Mouse (Mus musculus) myocyte (in vitro differentiated cells): ENCODE measurements around the gene Ap2a1. TPM values are rescaled to one million over a fixed set of nuclear protein-coding genes. Genes with fewer than 3 reads are reported as not detected.

Experiments
- H3K27me3 ChIP-seq: one replicate; pipeline ENCODE4 v1.6.1; 2011; ENCODE audit not compliant: control insufficient read depth, insufficient read depth, insufficient read length
- H3K36me3 ChIP-seq: one replicate; pipeline ENCODE4 v1.6.1; 2011; ENCODE audit not compliant: control insufficient read depth, insufficient read depth
- H3K4me2 ChIP-seq: one replicate; pipeline ENCODE4 v1.6.1; 2011; ENCODE audit warnings: low read depth, control low read depth
- H3K4me3 ChIP-seq: one replicate; pipeline ENCODE4 v1.5.1; 2011; ENCODE audit warnings: mild to moderate bottlenecking, control low read depth, moderate library complexity
- H3K79me2 ChIP-seq: one replicate; pipeline ENCODE4 v1.6.1; 2011; ENCODE audit not compliant: control insufficient read depth, insufficient read depth
- H3ac ChIP-seq: one replicate; pipeline ENCODE4 v1.6.1; 2011; ENCODE audit not compliant: control insufficient read depth, insufficient read length
- CEBPB ChIP-seq: IDR thresholded peaks from 2 replicates; pipeline ENCODE4 v1.6.1; 2011; ENCODE audit warnings: mild to moderate bottlenecking, moderate library complexity; ENCODE audit not compliant: poor library complexity, insufficient read depth, severe bottlenecking
- E2F4 ChIP-seq: IDR thresholded peaks from one replicate; pipeline ENCODE4 v1.6.1; 2011; ENCODE audit warnings: mild to moderate bottlenecking, control low read depth, moderate library complexity; ENCODE audit not compliant: insufficient read depth
- MAX ChIP-seq: IDR thresholded peaks from one replicate; pipeline ENCODE4 v1.6.1; 2011; ENCODE audit warnings: low read depth, mild to moderate bottlenecking, control low read depth
- MYOD1 ChIP-seq, 3 experiments: IDR thresholded peaks; one replicate each; pipeline ENCODE4 v1.6.1; 2011; ENCODE audit warnings: control low read depth in 2 of 3, low read depth in 2 of 3, mild to moderate bottlenecking in 2 of 3, moderate library complexity in 1 of 3; ENCODE audit not compliant: insufficient read length in 2 of 3, control insufficient read depth in 1 of 3
- MYOG ChIP-seq, 3 experiments: IDR thresholded peaks; one replicate each; pipeline ENCODE4 v1.6.1; 2011; ENCODE audit warnings: control low read depth in 2 of 3, low read depth in 2 of 3, mild to moderate bottlenecking in 2 of 3; ENCODE audit not compliant: insufficient read length in 2 of 3, control insufficient read depth in 1 of 3, insufficient read depth in 1 of 3
- POLR2A ChIP-seq: IDR thresholded peaks from one replicate; pipeline ENCODE4 v1.6.1; 2011; ENCODE audit warnings: low read depth, mild to moderate bottlenecking, control low read depth, moderate library complexity; ENCODE audit not compliant: insufficient read length
- POLR2AphosphoS2 ChIP-seq: IDR thresholded peaks from one replicate; pipeline ENCODE4 v1.6.1; 2011; ENCODE audit warnings: low read depth, control low read depth; ENCODE audit not compliant: insufficient read length
- REST ChIP-seq: IDR thresholded peaks from one replicate; pipeline ENCODE4 v1.6.1; 2011; ENCODE audit warnings: mild to moderate bottlenecking, control low read depth, moderate library complexity; ENCODE audit not compliant: insufficient read depth, insufficient read length
- SRF ChIP-seq: IDR thresholded peaks from one replicate; pipeline ENCODE4 v1.6.1; 2011; ENCODE audit warnings: low read depth; ENCODE audit not compliant: control insufficient read depth, insufficient read length
- TCF12 ChIP-seq: IDR thresholded peaks from one replicate; pipeline ENCODE4 v1.6.1; 2011; ENCODE audit warnings: mild to moderate bottlenecking, control low read depth; ENCODE audit not compliant: poor library complexity, insufficient read depth, severe bottlenecking
- TCF3 ChIP-seq: IDR thresholded peaks from one replicate; pipeline ENCODE4 v1.6.1; 2011; ENCODE audit warnings: low read depth, control low read depth; ENCODE audit not compliant: insufficient read length
- USF1 ChIP-seq: IDR thresholded peaks from one replicate; pipeline ENCODE4 v1.6.1; 2011; ENCODE audit warnings: low read depth, mild to moderate bottlenecking, control low read depth, moderate library complexity
- polyA plus RNA-seq: library from polyadenylated mRNA; unstranded; fragments of >200 nt; fragmentation: generic; extraction: Trizol; gene quantifications from one replicate; pipeline ENCODE4 v1.2.1, GENCODE M21; 2012; ENCODE audit warnings: missing spikeins

The Ap2a1 gene
- polyA plus RNA-seq, 1 experiment: 125 TPM

DNA sequence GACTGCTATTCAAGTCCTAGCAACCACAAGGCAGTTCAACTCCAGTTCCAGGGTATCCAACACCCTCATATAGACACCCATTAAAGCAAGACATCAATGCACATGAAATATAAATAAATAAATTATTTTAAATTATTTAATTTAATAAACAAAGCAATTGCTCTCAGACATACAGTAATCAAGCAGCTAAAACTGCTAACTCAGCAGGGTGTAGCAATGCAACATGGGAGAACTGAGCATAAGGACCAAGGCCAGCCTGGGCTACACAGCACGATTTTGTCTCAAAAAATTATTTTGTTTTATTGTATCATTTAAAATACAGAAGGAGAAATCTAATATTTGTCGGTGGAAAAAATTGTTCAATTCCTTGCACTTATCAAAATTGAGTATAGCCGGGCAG is 35.1 kb downstream of the Ap2a1 start:
- Histone ChIP-seq H3K79me2 (peaks cover 27% of the 10 kb centered on the region), H3K4me2 (no peak overlapping the region), H3K4me3 (no peak overlapping the region), H3K36me3 (no peaks in the 10 kb centered on the region), H3K27me3 (no peaks in the 10 kb centered on the region), H3ac (no peak overlapping the region)
- TF ChIP-seq MAX (no peak), USF1 (no peak), TCF12 (no peak), TCF3 (no peak), MYOG (IDR thresholded peaks at IDR 0.05; ENCODE audit: control insufficient read depth in 1 of 3, insufficient read depth in 1 of 3, insufficient read length in 2 of 3, low read depth in 2 of 3) (no peak), SRF (no peak), E2F4 (no peak), MYOD1 (IDR thresholded peaks at IDR 0.05; ENCODE audit: control insufficient read depth in 1 of 3, insufficient read length in 2 of 3, low read depth in 2 of 3) (no peak), POLR2AphosphoS2 (no peak)

GRCm38 (mm10) chr7:44893197-44893596 is 36.1 kb downstream of the Ap2a1 start:
- no peak overlapping the region for H3ac ChIP-seq
- peak overlapping the region; percentile 75 for H3K4me3 ChIP-seq
- no peaks in the 10 kb centered on the region for H3K36me3 ChIP-seq
- H3K79me2 ChIP-seq: peaks cover 36% of the 10 kb centered on the region
- H3K4me2 ChIP-seq: peak overlapping the region; percentile 87
- no peaks in the 10 kb centered on the region for H3K27me3 ChIP-seq
- TF ChIP-seq TCF3 (no peak), SRF (no peak), MYOG (IDR thresholded peaks at IDR 0.05; ENCODE audit: control insufficient read depth in 1 of 3, insufficient read depth in 1 of 3, insufficient read length in 2 of 3, low read depth in 2 of 3) (no peak), POLR2AphosphoS2 (no peak), POLR2A (no peak), MYOD1 (IDR thresholded peaks at IDR 0.05; ENCODE audit: control insufficient read depth in 1 of 3, insufficient read length in 2 of 3, low read depth in 2 of 3) (no peak), E2F4 (no peak), CEBPB (no peak), TCF12 (no peak), USF1 (no peak), MAX (no peak), REST (no peak)

DNA sequence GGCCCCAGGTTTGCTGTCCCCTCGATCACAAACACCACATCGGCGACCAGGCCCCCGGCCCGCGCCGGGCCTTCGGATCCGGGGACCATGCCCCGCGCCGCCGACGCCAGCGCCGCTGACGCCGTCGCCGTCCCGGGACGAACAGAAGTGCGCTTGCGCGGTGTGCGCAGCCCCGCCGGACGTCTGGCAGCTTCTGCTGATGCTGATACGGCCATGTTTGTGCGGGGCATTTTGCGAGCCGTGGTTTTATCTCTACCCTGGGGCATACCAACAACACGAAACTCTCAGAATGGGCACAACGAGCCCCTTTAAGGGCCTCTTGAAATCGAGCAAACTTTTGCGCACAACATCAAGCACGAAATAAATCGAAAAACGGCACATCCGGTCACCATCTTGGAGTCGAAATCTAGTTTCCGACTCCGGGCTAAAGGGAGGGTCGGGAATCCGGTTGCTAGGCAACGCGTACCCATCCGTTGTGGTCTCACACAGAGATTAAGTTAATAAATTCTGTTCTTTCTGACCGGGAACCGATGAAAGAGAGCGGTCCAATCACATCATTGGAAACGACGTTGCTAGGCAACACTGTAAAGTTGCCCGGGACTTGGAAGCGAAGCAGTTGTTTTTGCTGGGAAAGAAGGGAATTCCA is 36.9 kb downstream of the Ap2a1 start, which contains the start of gene Med25:
Gene Med25, minus strand, starts transcription at position 437 of the 646 bp plus-strand sequence.
- H3K36me3 ChIP-seq: no peaks in the 10 kb centered on the region
- H3K4me3 ChIP-seq: peak within 1 kb of the TSS; percentile 75
- H3K27me3 ChIP-seq: no peaks in the 10 kb centered on the region
- TF ChIP-seq SRF (no peak), MYOG (IDR thresholded peaks at IDR 0.05; ENCODE audit: control insufficient read depth in 1 of 3, insufficient read depth in 1 of 3, insufficient read length in 2 of 3, low read depth in 2 of 3) (no peak), MAX (no peak), POLR2A (peak; percentile 82), POLR2AphosphoS2 (peak; percentile 82)
- peaks cover 43% of the 10 kb centered on the region for H3K79me2 ChIP-seq
- peak within 1 kb of the TSS; percentile 70 for H3ac ChIP-seq
- peak within 1 kb of the TSS; percentile 87 for H3K4me2 ChIP-seq

DNA sequence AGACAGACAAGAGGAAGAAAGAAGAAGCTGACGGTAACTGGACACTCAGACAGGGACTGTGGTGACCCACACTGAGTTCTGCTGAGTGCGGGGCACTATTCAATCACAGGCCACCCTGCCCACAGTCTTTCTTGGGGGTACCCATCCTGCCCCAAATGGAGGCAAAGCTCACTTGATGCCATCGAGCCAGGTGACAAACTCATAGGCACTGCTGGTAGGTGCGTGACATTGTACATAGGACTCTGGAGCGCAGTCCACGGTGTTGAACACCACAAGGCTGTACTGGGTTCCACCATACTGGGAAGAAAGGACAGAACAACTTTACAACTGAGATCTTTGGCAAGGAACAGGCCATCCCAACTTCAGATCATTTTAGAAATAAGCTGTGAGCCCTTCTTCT is 37.7 kb downstream of the Ap2a1 start:
- peak overlapping the region; percentile 70 for H3ac ChIP-seq
- peak overlapping the region; percentile 75 for H3K4me3 ChIP-seq
- H3K27me3 ChIP-seq: no peaks in the 10 kb centered on the region
- H3K36me3 ChIP-seq: no peaks in the 10 kb centered on the region
- H3K4me2 ChIP-seq: peak overlapping the region; percentile 83
- peaks cover 50% of the 10 kb centered on the region for H3K79me2 ChIP-seq
- no peak for TF ChIP-seq E2F4
- no peak for TF ChIP-seq REST
- TF ChIP-seq POLR2A: no peak
- TF ChIP-seq POLR2AphosphoS2: no peak
- TF ChIP-seq CEBPB: no peak
- no peak for TF ChIP-seq SRF
- no peak for TF ChIP-seq TCF3
- TF ChIP-seq USF1: no peak
- TF ChIP-seq MAX: no peak
- TF ChIP-seq MYOG (IDR thresholded peaks at IDR 0.05; ENCODE audit: control insufficient read depth in 1 of 3, insufficient read depth in 1 of 3, insufficient read length in 2 of 3, low read depth in 2 of 3): no peak

DNA sequence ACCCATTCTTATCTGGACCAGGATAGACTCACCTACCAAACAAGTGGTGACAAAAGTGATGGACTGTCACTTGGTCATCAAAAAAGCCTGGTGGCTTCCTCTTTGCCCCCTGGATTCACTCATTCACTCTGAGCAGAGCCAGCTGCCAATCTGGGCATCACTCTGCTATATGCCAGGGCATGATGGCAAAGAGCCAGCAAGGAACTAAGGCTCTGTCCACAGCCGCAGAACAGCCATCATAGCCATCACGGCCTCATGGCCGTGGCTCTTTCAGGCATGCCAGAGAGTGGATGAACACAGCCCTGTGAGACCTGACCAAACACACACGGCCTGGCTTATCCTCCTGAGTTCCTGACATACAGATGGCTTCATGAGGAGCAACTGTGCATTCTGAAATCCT is 38.6 kb downstream of the Ap2a1 start:
- Histone ChIP-seq H3ac (no peak overlapping the region), H3K4me2 (peak overlapping the region; percentile 83), H3K79me2 (peaks cover 50% of the 10 kb centered on the region), H3K27me3 (no peaks in the 10 kb centered on the region), H3K4me3 (peak overlapping the region; percentile 75), H3K36me3 (no peaks in the 10 kb centered on the region)
- TF ChIP-seq POLR2A: no peak
- no peak for TF ChIP-seq TCF3
- TF ChIP-seq REST: no peak
- TF ChIP-seq TCF12: no peak
